Mouse (Mus musculus): Measurements from ENCODE around the gene Eea1. TPM values are rescaled to one million over a fixed set of nuclear protein-coding genes. Genes with fewer than 3 reads are reported as not detected.

Eea1 gene
- 4.0 and 5.1 TPM in 2 replicates for polyA plus RNA-seq (2012)

GRCm38 (mm10) chr10:95940046-95940900 is at the start of gene Eea1:
Gene Eea1, plus strand, starts transcription at chr10:95940650.

Other genes with a start within 250 kb of the Eea1 start
- not detected in 2 replicates for gene Gm33543, start 97.7 kb upstream of the Eea1 start, polyA plus RNA-seq (2012)
- gene Gm5426, start 196.0 kb downstream of the Eea1 start, polyA plus RNA-seq (2012), result not detected in 2 replicates

Data from megakaryocyte-erythroid progenitor cell, adult 5 weeks (primary cell).